Mouse (Mus musculus) NIH3T3 (cell line): ENCODE data around the gene Desi2.
"Not testable (repeated sequence)": the region's sequence is repeated elsewhere in the genome, so short reads cannot be mapped to it uniquely, and the experiment has no call there.

Source experiments
- DNase-seq: peaks from one replicate; pipeline ENCODE4 v3.0.0-alpha.2; 2012; ENCODE audit warnings: low read depth

Gene Desi2

GRCm38 (mm10) chr1:178187216-178187791 is at the start of gene Desi2:
Gene Desi2, plus strand, starts transcription at chr1:178187417.
- DNase-seq = peak; percentile 96

- DNase-seq = peak; percentile 66
Measured at GRCm38 (mm10) chr1:178146513-178146912, 40.7 kb upstream of the Desi2 start.

GRCm38 (mm10) chr1:178146915-178147314 is 40.3 kb upstream of the Desi2 start:
- DNase-seq = peak; percentile 68

- no peak for DNase-seq
Measured at GRCm38 (mm10) chr1:178182251-178182650, 5.0 kb upstream of the Desi2 start.

- DNase-seq = no peak
Measured at GRCm38 (mm10) chr1:178185591-178185990, 1.6 kb upstream of the Desi2 start.

- DNase-seq = peak; percentile 75
Measured at GRCm38 (mm10) chr1:178187810-178188209, 593 bp downstream of the Desi2 start.

- no peak for DNase-seq
Measured at GRCm38 (mm10) chr1:178188386-178188785, 1.2 kb downstream of the Desi2 start.

- peak; percentile 23 for DNase-seq
Measured at GRCm38 (mm10) chr1:178205701-178206325, 18.6 kb downstream of the Desi2 start.

- not testable (repeated sequence) for DNase-seq
Measured at GRCm38 (mm10) chr1:178207856-178208255, 20.6 kb downstream of the Desi2 start.

- no peak for DNase-seq
Measured at GRCm38 (mm10) chr1:178209966-178210365, 22.7 kb downstream of the Desi2 start.

GRCm38 (mm10) chr1:178217157-178217556 is 29.9 kb downstream of the Desi2 start:
- peak; percentile 82 for DNase-seq

GRCm38 (mm10) chr1:178218305-178218704 is 31.1 kb downstream of the Desi2 start:
- DNase-seq = peak; percentile 42

GRCm38 (mm10) chr1:178219166-178220077 is 32.2 kb downstream of the Desi2 start:
- no peak for DNase-seq

- DNase-seq = not testable (repeated sequence)
Measured at GRCm38 (mm10) chr1:178228888-178229287, 41.7 kb downstream of the Desi2 start.

GRCm38 (mm10) chr1:178234109-178234508 is 46.9 kb downstream of the Desi2 start:
- no peak for DNase-seq

- DNase-seq = no peak
Measured at GRCm38 (mm10) chr1:178235919-178236466, 48.8 kb downstream of the Desi2 start.

GRCm38 (mm10) chr1:178238676-178239075 is 51.5 kb downstream of the Desi2 start:
- no peak for DNase-seq

- DNase-seq = peak; percentile 19
Measured at GRCm38 (mm10) chr1:178241884-178242508, 54.8 kb downstream of the Desi2 start.

- no peak for DNase-seq
Measured at GRCm38 (mm10) chr1:178248107-178248820, 61.0 kb downstream of the Desi2 start.

- DNase-seq = no peak
Measured at GRCm38 (mm10) chr1:178254598-178254997, 67.4 kb downstream of the Desi2 start.

- no peak for DNase-seq
Measured at GRCm38 (mm10) chr1:178256351-178256750, 69.1 kb downstream of the Desi2 start.
